Mouse (Mus musculus) lung, adult 2 months (tissue): ENCODE results near the gene Atg5.

Source experiments
- CTCF ChIP-seq: fragments of 200-500 bp; IDR thresholded peaks from 2 replicates; pipeline ENCODE4 v1.5.1; 2011; ENCODE audit warnings: mild to moderate bottlenecking, low read length, control low read depth; ENCODE audit not compliant: insufficient read depth
- POLR2A ChIP-seq: fragments of 200-500 bp; IDR thresholded peaks from 2 replicates; pipeline ENCODE4 v1.6.1; 2011; ENCODE audit warnings: low read depth, mild to moderate bottlenecking, control low read depth, low read length, borderline replicate concordance; ENCODE audit errors: extremely low read depth

- TF ChIP-seq POLR2A = no peak
- no peak for TF ChIP-seq CTCF
Measured at GRCm38 (mm10) chr10:44400119-44400518, 132.0 kb downstream of the Atg5 start.
